Mouse (Mus musculus): ENCODE measurements around the gene Vipas39. TPM values are rescaled to one million over a fixed set of nuclear protein-coding genes. Genes with fewer than 3 reads are reported as not detected.

Vipas39 gene
- polyA plus RNA-seq, 1 experiment from 2014 or later: 62.5 TPM

- no peaks in the 10 kb centered on the region for H3K4me1 ChIP-seq (ENCODE audit: control insufficient read depth, insufficient read depth, low read length)
- H3K4me2 ChIP-seq (ENCODE audit: low read depth): no peak overlapping the region
- no peak overlapping the region for H3K4me3 ChIP-seq (ENCODE audit: low read depth, low read length)
- WGBS: 74% methylated on average over 6 of the region's 6 CpGs
- ATAC-seq (ENCODE audit: insufficient read depth, low FRiP score, low TSS enrichment) (no peak), DNase-seq (ENCODE audit: low spot score) (no peak)
- H3K36me3 ChIP-seq (ENCODE audit: control insufficient read depth, insufficient read depth, low read length): no peaks in the 10 kb centered on the region
- no peaks in the 10 kb centered on the region for H3K9me3 ChIP-seq (ENCODE audit: control insufficient read depth, low read length)
- H3K27ac ChIP-seq (ENCODE audit: low read depth, low read length): no peak overlapping the region
- H3K27me3 ChIP-seq (ENCODE audit: control insufficient read depth, insufficient read depth, low read length): peaks cover 5% of the 10 kb centered on the region; the same call in 1 of the 2 replicates
- H3K9ac ChIP-seq (ENCODE audit: low read length): no peak overlapping the region
These were observed 27.9 kb upstream of the Vipas39 start for GRCm38 (mm10) chr12:87293934-87294333.

- Histone ChIP-seq H3K4me2 (ENCODE audit: low read depth) (no peak overlapping the region), H3K4me1 (ENCODE audit: control insufficient read depth, insufficient read depth, low read length) (no peaks in the 10 kb centered on the region), H3K9ac (ENCODE audit: low read length) (no peak overlapping the region), H3K27ac (ENCODE audit: low read depth, low read length) (no peak overlapping the region), H3K4me3 (ENCODE audit: low read depth, low read length) (no peak overlapping the region), H3K36me3 (ENCODE audit: control insufficient read depth, insufficient read depth, low read length) (no peaks in the 10 kb centered on the region), H3K27me3 (ENCODE audit: control insufficient read depth, insufficient read depth, low read length) (no peaks in the 10 kb centered on the region), H3K9me3 (ENCODE audit: control insufficient read depth, low read length) (no peaks in the 10 kb centered on the region)
- ATAC-seq (ENCODE audit: insufficient read depth, low FRiP score, low TSS enrichment) (no peak), DNase-seq (ENCODE audit: low spot score) (no peak)
- WGBS: 95% methylated on average over 5 of the region's 5 CpGs
These were observed 23.0 kb upstream of the Vipas39 start for GRCm38 (mm10) chr12:87289100-87289499.

- no peak overlapping the region for H3K4me2 ChIP-seq (ENCODE audit: low read depth)
- no peaks in the 10 kb centered on the region for H3K36me3 ChIP-seq (ENCODE audit: control insufficient read depth, insufficient read depth, low read length)
- H3K4me3 ChIP-seq (ENCODE audit: low read depth, low read length): no peak overlapping the region
- DNase-seq (ENCODE audit: low spot score) (no peak), ATAC-seq (ENCODE audit: insufficient read depth, low FRiP score, low TSS enrichment) (no peak)
- 84% methylated on average over 5 of the region's 5 CpGs for whole genome bisulfite sequencing
- no peaks in the 10 kb centered on the region for H3K9me3 ChIP-seq (ENCODE audit: control insufficient read depth, low read length)
- no peaks in the 10 kb centered on the region for H3K27me3 ChIP-seq (ENCODE audit: control insufficient read depth, insufficient read depth, low read length)
- no peaks in the 10 kb centered on the region for H3K4me1 ChIP-seq (ENCODE audit: control insufficient read depth, insufficient read depth, low read length)
- H3K27ac ChIP-seq (ENCODE audit: low read depth, low read length): no peak overlapping the region
- no peak overlapping the region for H3K9ac ChIP-seq (ENCODE audit: low read length)
These were observed 18.7 kb upstream of the Vipas39 start for GRCm38 (mm10) chr12:87284726-87285125.

- 78% methylated on average over 4 of the region's 4 CpGs for WGBS
- H3K36me3 ChIP-seq (ENCODE audit: control insufficient read depth, insufficient read depth, low read length): no peaks in the 10 kb centered on the region
- ATAC-seq (ENCODE audit: insufficient read depth, low FRiP score, low TSS enrichment): no peak
These were observed 18.2 kb upstream of the Vipas39 start for GRCm38 (mm10) chr12:87284268-87284667.

GRCm38 (mm10) chr12:87283706-87284105 is 17.6 kb upstream of the Vipas39 start:
- ATAC-seq (ENCODE audit: insufficient read depth, low FRiP score, low TSS enrichment) (no peak), DNase-seq (ENCODE audit: low spot score) (no peak)
- Histone ChIP-seq H3K36me3 (ENCODE audit: control insufficient read depth, insufficient read depth, low read length) (no peaks in the 10 kb centered on the region), H3K4me2 (ENCODE audit: low read depth) (no peak overlapping the region), H3K9ac (ENCODE audit: low read length) (no peak overlapping the region), H3K4me1 (ENCODE audit: control insufficient read depth, insufficient read depth, low read length) (no peaks in the 10 kb centered on the region), H3K4me3 (ENCODE audit: low read depth, low read length) (no peak overlapping the region), H3K27ac (ENCODE audit: low read depth, low read length) (no peak overlapping the region), H3K27me3 (ENCODE audit: control insufficient read depth, insufficient read depth, low read length) (no peaks in the 10 kb centered on the region), H3K9me3 (ENCODE audit: control insufficient read depth, low read length) (no peaks in the 10 kb centered on the region)
- WGBS: 72% methylated on average over 7 of the region's 7 CpGs

More at GRCm38 (mm10) chr12:87284268-87284667, 18.2 kb upstream of the Vipas39 start:
- no peak for DNase-seq (ENCODE audit: low spot score)
- no peaks in the 10 kb centered on the region for H3K27me3 ChIP-seq (ENCODE audit: control insufficient read depth, insufficient read depth, low read length)
- no peak overlapping the region for H3K4me3 ChIP-seq (ENCODE audit: low read depth, low read length)
- no peak overlapping the region for H3K9ac ChIP-seq (ENCODE audit: low read length)
- no peaks in the 10 kb centered on the region for H3K4me1 ChIP-seq (ENCODE audit: control insufficient read depth, insufficient read depth, low read length)
- H3K9me3 ChIP-seq (ENCODE audit: control insufficient read depth, low read length): no peaks in the 10 kb centered on the region
- no peak overlapping the region for H3K27ac ChIP-seq (ENCODE audit: low read depth, low read length)
- H3K4me2 ChIP-seq (ENCODE audit: low read depth): no peak overlapping the region

- no peak overlapping the region for H3K9ac ChIP-seq (ENCODE audit: low read length)
- no peaks in the 10 kb centered on the region for H3K4me1 ChIP-seq (ENCODE audit: control insufficient read depth, insufficient read depth, low read length)
- no peak overlapping the region for H3K4me3 ChIP-seq (ENCODE audit: low read depth, low read length)
- ATAC-seq (ENCODE audit: insufficient read depth, low FRiP score, low TSS enrichment) (no peak), DNase-seq (ENCODE audit: low spot score) (no peak)
- no peaks in the 10 kb centered on the region for H3K9me3 ChIP-seq (ENCODE audit: control insufficient read depth, low read length)
- H3K27me3 ChIP-seq (ENCODE audit: control insufficient read depth, insufficient read depth, low read length): no peaks in the 10 kb centered on the region
- H3K4me2 ChIP-seq (ENCODE audit: low read depth): no peak overlapping the region
- no peaks in the 10 kb centered on the region for H3K36me3 ChIP-seq (ENCODE audit: control insufficient read depth, insufficient read depth, low read length)
- no peak overlapping the region for H3K27ac ChIP-seq (ENCODE audit: low read depth, low read length)
- 87% methylated on average over 4 of the region's 4 CpGs for WGBS
These were observed 16.7 kb upstream of the Vipas39 start for GRCm38 (mm10) chr12:87282743-87283142.

GRCm38 (mm10) chr12:87281766-87282165 is 15.7 kb upstream of the Vipas39 start:
- Histone ChIP-seq H3K36me3 (ENCODE audit: control insufficient read depth, insufficient read depth, low read length) (no peaks in the 10 kb centered on the region), H3K9ac (ENCODE audit: low read length) (no peak overlapping the region), H3K4me2 (ENCODE audit: low read depth) (no peak overlapping the region), H3K27me3 (ENCODE audit: control insufficient read depth, insufficient read depth, low read length) (no peaks in the 10 kb centered on the region), H3K4me3 (ENCODE audit: low read depth, low read length) (no peak overlapping the region), H3K27ac (ENCODE audit: low read depth, low read length) (no peak overlapping the region), H3K4me1 (ENCODE audit: control insufficient read depth, insufficient read depth, low read length) (no peaks in the 10 kb centered on the region), H3K9me3 (ENCODE audit: control insufficient read depth, low read length) (no peaks in the 10 kb centered on the region)
- no peak for DNase-seq (ENCODE audit: low spot score)
- ATAC-seq (ENCODE audit: insufficient read depth, low FRiP score, low TSS enrichment): no peak
- 86% methylated on average over 1 of the region's 1 CpGs for WGBS

GRCm38 (mm10) chr12:87279879-87280278 is 13.8 kb upstream of the Vipas39 start:
- whole genome bisulfite sequencing: 40% methylated on average over 14 of the region's 14 CpGs

GRCm38 (mm10) chr12:87279350-87279749 is 13.3 kb upstream of the Vipas39 start:
- Histone ChIP-seq H3K4me2 (ENCODE audit: low read depth) (no peak overlapping the region), H3K9ac (ENCODE audit: low read length) (no peak overlapping the region), H3K9me3 (ENCODE audit: control insufficient read depth, low read length) (no peaks in the 10 kb centered on the region), H3K4me3 (ENCODE audit: low read depth, low read length) (no peak overlapping the region), H3K36me3 (ENCODE audit: control insufficient read depth, insufficient read depth, low read length) (peaks cover 8% of the 10 kb centered on the region), H3K4me1 (ENCODE audit: control insufficient read depth, insufficient read depth, low read length) (no peaks in the 10 kb centered on the region), H3K27me3 (ENCODE audit: control insufficient read depth, insufficient read depth, low read length) (no peaks in the 10 kb centered on the region), H3K27ac (ENCODE audit: low read depth, low read length) (no peak overlapping the region)
- ATAC-seq (ENCODE audit: insufficient read depth, low FRiP score, low TSS enrichment) (peak; percentile 31; the same call in 1 of the 2 replicates), DNase-seq (ENCODE audit: low spot score) (no peak)
- whole genome bisulfite sequencing: 57% methylated on average over 3 of the region's 3 CpGs

More at GRCm38 (mm10) chr12:87279879-87280278, 13.8 kb upstream of the Vipas39 start:
- no peak overlapping the region for H3K27ac ChIP-seq (ENCODE audit: low read depth, low read length)
- ATAC-seq (ENCODE audit: insufficient read depth, low FRiP score, low TSS enrichment) (no peak), DNase-seq (ENCODE audit: low spot score) (no peak)
- no peaks in the 10 kb centered on the region for H3K9me3 ChIP-seq (ENCODE audit: control insufficient read depth, low read length)
- no peaks in the 10 kb centered on the region for H3K4me1 ChIP-seq (ENCODE audit: control insufficient read depth, insufficient read depth, low read length)
- no peak overlapping the region for H3K4me2 ChIP-seq (ENCODE audit: low read depth)
- peaks cover 3% of the 10 kb centered on the region for H3K36me3 ChIP-seq (ENCODE audit: control insufficient read depth, insufficient read depth, low read length)
- H3K9ac ChIP-seq (ENCODE audit: low read length): no peak overlapping the region
- H3K4me3 ChIP-seq (ENCODE audit: low read depth, low read length): no peak overlapping the region
- no peaks in the 10 kb centered on the region for H3K27me3 ChIP-seq (ENCODE audit: control insufficient read depth, insufficient read depth, low read length)

Data from neural tube, embryonic 11.5 days (tissue).